Mouse (Mus musculus) heart, postnatal 0 days (tissue): ENCODE data around the gene Casp7. TPM values are rescaled to one million over a fixed set of nuclear protein-coding genes. Genes with fewer than 3 reads are reported as not detected.

ENCODE experiments used
- ATAC-seq: fragments of 200-750 bp; cut with Nextera tagmentation; 2 replicates; pipeline ENCODE4 v1.8.0; 2017; ENCODE audit warnings: low read depth, moderate number of reproducible peaks, moderate library complexity; ENCODE audit not compliant: insufficient read depth
- DNase-seq: peaks from one replicate; pipeline ENCODE4 v3.0.0-alpha.2; 2016; ENCODE audit warnings: low spot score
- H3K27ac ChIP-seq: fragments of 300-500 bp; sonication (generic); 2 replicates; pipeline ENCODE4 v1.5.1; 2014; ENCODE audit warnings: low read depth, mild to moderate bottlenecking
- H3K27me3 ChIP-seq: fragments of 300-500 bp; sonication (generic); 2 replicates; pipeline ENCODE4 v1.6.1; 2014; ENCODE audit warnings: low read length, mixed read lengths; ENCODE audit not compliant: control insufficient read depth, insufficient read depth
- H3K36me3 ChIP-seq: fragments of 300-500 bp; sonication (generic); replicated peaks from 2 replicates; pipeline ENCODE4 v1.6.1; 2014; ENCODE audit warnings: low read length, mixed read lengths; ENCODE audit not compliant: control insufficient read depth, insufficient read depth
- H3K4me1 ChIP-seq: fragments of 300-500 bp; sonication (generic); 2 replicates; pipeline ENCODE4 v1.6.1; 2014; ENCODE audit warnings: antibody characterized with exemption; ENCODE audit not compliant: control insufficient read depth, insufficient read depth
- H3K4me2 ChIP-seq: fragments of 300-500 bp; sonication (generic); 2 replicates; pipeline ENCODE4 v1.6.1; 2014; ENCODE audit warnings: low read depth, mild to moderate bottlenecking, low read length, moderate library complexity
- H3K4me3 ChIP-seq: fragments of 300-500 bp; sonication (generic); 2 replicates; pipeline ENCODE4 v1.5.1; 2014; ENCODE audit warnings: low read depth, low read length
- H3K9ac ChIP-seq: fragments of 300-500 bp; sonication (generic); replicated peaks from 2 replicates; pipeline ENCODE4 v1.6.1; 2014; ENCODE audit warnings: low read depth, low read length, mixed read lengths
- H3K9me3 ChIP-seq: fragments of 300-500 bp; sonication (generic); replicated peaks from 2 replicates; pipeline ENCODE4 v1.6.1; 2016; ENCODE audit warnings: low read length; ENCODE audit not compliant: control insufficient read depth
- CTCF ChIP-seq: IDR thresholded peaks from 2 replicates; pipeline ENCODE4 v1.5.1; 2016; ENCODE audit warnings: antibody characterized with exemption, control low read depth, low read depth
- EP300 ChIP-seq: IDR thresholded peaks from 2 replicates; pipeline ENCODE4 v1.6.1; 2016; ENCODE audit warnings: antibody characterized with exemption, low read depth
- WGBS: fragments of 180-500 bp; shearing (Covaris S2); extraction: QIAGEN DNeasy Blood & Tissue Kit; methylation state at CpG from one replicate; pipeline ENCODE4 v1.1.7; 2014; 5-methylcytosine and 5-hydroxymethylcytosine counted together
- polyA plus RNA-seq: library from polyadenylated mRNA; unstranded; fragments of >200 nt; fragmentation: Nextera tagmentation; extraction: Ambion mirVana; gene quantifications from 2 replicates; pipeline ENCODE4 v1.2.1, GENCODE M21; 2015
- total RNA-seq: library from RNA; depleted of rRNA; stranded (reverse); fragments of >200 nt; gene quantifications from 2 replicates; pipeline ENCODE4 v1.2.3, GENCODE M21; 2014; ENCODE audit warnings: low replicate concordance

Gene Casp7
- total and polyA plus RNA-seq, 2 experiments from 2014 or later = 27.0 to 33.2 TPM

- no peak for DNase-seq
- H3K27ac ChIP-seq = no peak overlapping the region
- H3K36me3 ChIP-seq = peaks cover 80% of the 10 kb centered on the region
- no peak for TF ChIP-seq CTCF
- TF ChIP-seq EP300 = no peak
- H3K4me1 ChIP-seq = no peaks in the 10 kb centered on the region; the same call in 1 of the 2 replicates
- no peaks in the 10 kb centered on the region for H3K27me3 ChIP-seq
- H3K4me3 ChIP-seq = no peak overlapping the region
- no peaks in the 10 kb centered on the region for H3K9me3 ChIP-seq
- 74% methylated on average over 7 of the region's 7 CpGs for WGBS
- no peak overlapping the region for H3K4me2 ChIP-seq
- H3K9ac ChIP-seq = no peak overlapping the region
- no peak for ATAC-seq
Observed at GRCm38 (mm10) chr19:56367778-56368177, 29.2 kb upstream of the Casp7 start.

- no peak overlapping the region for H3K4me3 ChIP-seq
- no peak for TF ChIP-seq CTCF
- no peak for TF ChIP-seq EP300
- ATAC-seq = no peak
- no peak overlapping the region for H3K4me2 ChIP-seq
- no peaks in the 10 kb centered on the region; the same call in 1 of the 2 replicates for H3K4me1 ChIP-seq
- no peak overlapping the region for H3K9ac ChIP-seq
- H3K27me3 ChIP-seq = no peaks in the 10 kb centered on the region
- no peaks in the 10 kb centered on the region for H3K9me3 ChIP-seq
- H3K36me3 ChIP-seq = peaks cover 75% of the 10 kb centered on the region
- DNase-seq = no peak
- H3K27ac ChIP-seq = no peak overlapping the region
- 84% methylated on average over 7 of the region's 7 CpGs for WGBS
Observed at GRCm38 (mm10) chr19:56368912-56369311, 28.0 kb upstream of the Casp7 start.

- no peak overlapping the region for H3K27ac ChIP-seq
- peaks cover 68% of the 10 kb centered on the region for H3K36me3 ChIP-seq
- no peak overlapping the region for H3K9ac ChIP-seq
- no peak overlapping the region for H3K4me2 ChIP-seq
- ATAC-seq = no peak
- DNase-seq = no peak
- 90% methylated on average over 6 of the region's 6 CpGs for WGBS
- no peaks in the 10 kb centered on the region; the same call in 1 of the 2 replicates for H3K4me1 ChIP-seq
- no peaks in the 10 kb centered on the region for H3K27me3 ChIP-seq
- no peak for TF ChIP-seq CTCF
- no peak for TF ChIP-seq EP300
- no peak overlapping the region for H3K4me3 ChIP-seq
- no peaks in the 10 kb centered on the region for H3K9me3 ChIP-seq
Observed at GRCm38 (mm10) chr19:56370389-56371150, 26.4 kb upstream of the Casp7 start.

- peaks cover 69% of the 10 kb centered on the region for H3K36me3 ChIP-seq
Observed at GRCm38 (mm10) chr19:56372226-56372625, 24.7 kb upstream of the Casp7 start.

GRCm38 (mm10) chr19:56373246-56373645 is 23.7 kb upstream of the Casp7 start:
- peaks cover 72% of the 10 kb centered on the region for H3K36me3 ChIP-seq
- H3K9ac ChIP-seq = no peak overlapping the region
- TF ChIP-seq CTCF (no peak), EP300 (no peak)
- H3K4me2 ChIP-seq = no peak overlapping the region
- no peaks in the 10 kb centered on the region for H3K27me3 ChIP-seq
- ATAC-seq (no peak), DNase-seq (no peak)
- WGBS = 88% methylated on average over 5 of the region's 5 CpGs
- H3K27ac ChIP-seq = no peak overlapping the region
- no peaks in the 10 kb centered on the region for H3K9me3 ChIP-seq
- H3K4me3 ChIP-seq = no peak overlapping the region
- no peaks in the 10 kb centered on the region; the same call in 1 of the 2 replicates for H3K4me1 ChIP-seq

More at GRCm38 (mm10) chr19:56372226-56372625, 24.7 kb upstream of the Casp7 start:
- Histone ChIP-seq H3K27me3 (no peaks in the 10 kb centered on the region), H3K4me2 (no peak overlapping the region), H3K9me3 (no peaks in the 10 kb centered on the region), H3K4me3 (no peak overlapping the region), H3K4me1 (no peaks in the 10 kb centered on the region), H3K27ac (no peak overlapping the region), H3K9ac (no peak overlapping the region)
- ATAC-seq = no peak
- DNase-seq = no peak
- TF ChIP-seq EP300 = no peak
- WGBS = 91% methylated on average over 7 of the region's 7 CpGs

DNA sequence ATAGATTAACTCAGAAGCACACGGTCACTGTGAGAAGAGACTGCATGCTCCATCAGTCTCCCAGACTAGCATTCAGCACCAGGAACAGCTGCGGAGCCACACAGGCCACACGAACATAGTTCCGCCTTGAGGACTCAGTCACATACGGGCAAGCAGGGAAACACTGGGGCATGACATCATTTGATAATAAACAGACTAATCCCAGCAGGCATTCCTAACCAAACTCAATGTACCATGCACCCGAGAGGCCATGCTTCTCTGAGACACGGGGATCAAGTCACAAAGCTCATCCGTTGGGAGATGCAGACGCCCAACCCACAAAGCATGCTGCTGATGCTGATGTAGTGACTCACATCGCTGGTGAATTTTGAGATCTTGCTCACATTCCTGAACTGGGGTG is 22.9 kb upstream of the Casp7 start:
- 41% methylated on average over 10 of the region's 10 CpGs for WGBS
- DNase-seq (no peak), ATAC-seq (no peak)
- H3K27ac ChIP-seq = no peak overlapping the region
- no peak for TF ChIP-seq EP300
- TF ChIP-seq CTCF = no peak
- H3K36me3 ChIP-seq = peaks cover 64% of the 10 kb centered on the region
- H3K27me3 ChIP-seq = no peaks in the 10 kb centered on the region
- no peak overlapping the region for H3K4me2 ChIP-seq
- H3K4me3 ChIP-seq = no peak overlapping the region
- no peak overlapping the region for H3K9ac ChIP-seq
- peaks cover 2% of the 10 kb centered on the region; the same call in 1 of the 2 replicates for H3K4me1 ChIP-seq
- no peaks in the 10 kb centered on the region for H3K9me3 ChIP-seq
